Mouse (Mus musculus): ENCODE data around the gene Hmgn3. TPM values are rescaled to one million over a fixed set of nuclear protein-coding genes. Genes with fewer than 3 reads are reported as not detected.

Hmgn3 gene
- polyA plus RNA-seq (2012; rRNA removed): 1.7 and 2.8 TPM in 2 replicates

GRCm38 (mm10) chr9:83146446-83147188 is at the start of gene Hmgn3:
Gene Hmgn3 (minus strand): TSS chr9:83146685.

Other genes starting within 250 kb of the Hmgn3 start
- gene Phip, start 171.2 kb downstream of the Hmgn3 start, polyA plus RNA-seq (2012; rRNA removed): 1.1 and 2.5 TPM in 2 replicates